Mouse (Mus musculus) ovary, adult 18-20 months (tissue): ENCODE data around the gene Anks6.

Experiments
- DNase-seq: peaks from one replicate; pipeline ENCODE4 v3.0.0; 2022; ENCODE audit warnings: low spot score, mixed read lengths

Anks6 gene

DNA sequence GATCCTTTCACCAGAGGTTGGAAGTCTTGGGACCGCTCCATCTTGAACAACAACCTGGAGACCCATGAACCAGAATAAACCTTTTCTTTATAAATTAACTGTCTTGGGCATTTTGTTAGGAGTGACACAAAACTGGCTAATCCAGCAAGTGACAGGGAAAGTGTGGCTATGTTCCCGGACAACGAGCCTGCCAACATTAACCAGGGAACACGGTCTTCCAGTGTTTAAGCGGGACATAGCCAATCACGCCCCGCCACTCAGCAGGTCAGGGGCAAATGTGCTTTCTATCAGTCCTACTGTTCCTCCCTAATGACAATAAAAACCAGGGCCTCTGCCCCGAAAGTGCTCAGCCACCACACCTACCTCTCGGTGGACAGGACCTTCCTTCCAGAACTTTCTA, 13.4 kb downstream of the Anks6 start:
- DNase-seq, result no peak

GRCm38 (mm10) chr4:47039586-47039985, 17.6 kb downstream of the Anks6 start:
- DNase-seq, result no peak

GRCm38 (mm10) chr4:47037321-47037657, 19.9 kb downstream of the Anks6 start:
- no peak for DNase-seq

DNA sequence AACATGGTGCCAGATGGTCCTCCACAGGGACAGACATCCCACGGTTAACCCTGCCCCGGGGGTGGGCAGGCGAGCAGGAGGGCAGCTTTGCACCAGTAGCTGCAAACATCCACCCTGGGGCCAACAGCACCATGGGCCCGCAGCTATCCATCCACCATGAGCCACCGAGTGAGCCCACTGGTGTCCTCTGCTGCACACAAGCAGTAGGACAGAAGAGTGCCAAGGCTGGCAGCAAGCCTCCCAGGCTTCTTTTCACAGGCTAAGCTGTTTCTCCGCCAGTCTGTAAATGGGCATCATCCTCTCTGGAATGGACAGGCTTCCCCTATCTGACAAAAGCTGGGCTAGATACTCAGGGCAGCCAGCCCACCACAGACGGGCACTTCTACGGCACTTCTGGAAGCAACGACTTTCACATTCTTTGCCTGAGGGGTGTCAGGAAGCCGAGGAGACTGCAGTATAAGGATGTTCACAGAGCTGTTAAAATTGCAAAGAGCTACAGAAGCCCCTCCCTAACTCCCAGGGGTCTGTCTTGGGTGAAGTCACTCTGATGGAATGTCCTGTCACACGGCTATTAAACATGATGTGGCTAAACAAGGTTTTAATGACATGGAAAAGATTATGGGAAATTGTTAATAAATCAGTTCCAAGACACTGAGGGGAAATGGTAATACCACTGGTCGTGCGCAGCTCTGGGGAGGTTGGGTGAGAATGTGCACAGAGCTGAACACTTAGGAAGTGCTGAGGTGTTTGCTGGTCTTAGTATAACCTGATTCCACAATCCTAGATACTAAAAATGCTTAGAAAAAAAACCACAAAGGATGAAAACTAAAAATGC, 20.5 kb downstream of the Anks6 start:
- DNase-seq, result no peak

DNA sequence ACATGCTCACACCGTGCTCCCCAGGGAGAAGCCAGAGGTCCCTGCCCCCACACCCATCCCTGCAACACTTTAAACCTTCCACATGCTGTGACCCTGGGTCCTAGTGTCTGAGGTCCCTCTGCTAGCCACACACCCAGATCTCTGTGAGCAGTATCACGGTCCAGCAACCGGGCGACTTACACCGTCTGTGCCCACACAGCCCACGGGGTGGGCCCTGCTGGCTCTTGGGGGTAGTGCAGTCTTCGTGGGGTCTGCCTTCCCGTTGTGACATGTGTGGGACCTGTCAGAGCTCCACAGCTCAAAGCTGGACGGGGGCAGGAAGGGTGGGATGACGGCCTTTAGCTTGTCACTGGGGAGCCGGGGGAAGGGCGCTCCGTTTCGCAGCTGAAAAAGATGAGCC, 21.7 kb downstream of the Anks6 start:
- no peak for DNase-seq

GRCm38 (mm10) chr4:47032171-47032570, 25.1 kb downstream of the Anks6 start:
- no peak for DNase-seq

- no peak for DNase-seq
Observed at GRCm38 (mm10) chr4:47028791-47029190, 28.4 kb downstream of the Anks6 start.

DNA sequence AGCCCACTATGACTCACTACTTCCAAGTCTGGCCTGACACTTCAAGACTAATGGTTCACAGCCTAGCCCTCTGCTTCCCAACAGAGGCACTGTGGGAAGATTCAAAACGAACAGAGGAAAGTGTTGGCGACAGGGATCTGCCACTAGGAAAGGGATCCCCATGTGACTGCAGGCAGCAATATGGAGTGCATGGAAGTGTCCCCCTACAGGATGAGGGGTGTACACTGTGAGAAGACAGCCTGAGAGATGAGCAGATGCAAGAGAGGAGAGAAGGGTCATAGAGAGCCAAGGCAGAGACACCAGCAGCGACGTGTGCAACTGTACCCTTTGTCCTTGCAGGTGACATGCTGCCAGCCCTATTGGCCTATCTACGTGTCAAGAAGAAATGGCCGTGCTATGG, 33.3 kb downstream of the Anks6 start:
- DNase-seq, result no peak

DNA sequence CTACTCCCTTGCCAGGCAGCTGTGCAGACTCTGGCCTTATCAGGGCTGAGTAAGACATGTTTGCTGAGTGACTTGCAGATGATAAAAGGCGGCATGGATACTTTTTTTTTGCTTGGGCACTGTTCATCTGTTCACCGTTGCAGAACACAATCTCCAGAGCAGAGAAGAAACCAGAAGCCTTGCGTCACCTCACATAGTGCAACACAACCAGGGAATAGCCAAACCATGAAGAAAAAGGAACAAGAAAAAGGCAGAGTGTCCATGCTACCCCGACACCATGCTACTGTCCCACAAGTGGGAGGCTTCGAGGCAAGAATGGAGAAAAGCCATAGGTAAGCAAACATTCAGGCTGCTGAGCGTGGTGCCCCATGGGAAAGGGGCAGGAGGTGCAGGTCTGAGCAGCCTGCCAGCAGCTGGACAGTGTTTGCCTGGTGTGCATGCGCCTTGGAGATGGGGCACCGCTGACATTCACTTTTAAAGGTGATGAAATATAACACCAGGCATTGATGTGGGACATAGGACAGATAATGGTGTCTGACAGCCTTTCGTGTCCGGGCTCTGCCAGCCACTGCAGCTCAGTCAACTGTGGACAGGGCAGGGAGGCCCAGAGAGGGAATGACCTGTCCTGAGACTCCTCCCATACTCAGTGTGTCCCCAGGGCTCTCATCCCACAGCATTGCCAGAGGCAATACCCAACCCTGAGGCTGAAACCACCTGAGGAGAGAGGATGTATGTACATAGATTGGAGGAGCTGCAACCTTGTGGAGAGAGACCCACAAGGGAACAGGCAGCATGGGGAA, 34.2 kb downstream of the Anks6 start:
- DNase-seq, result no peak

DNA sequence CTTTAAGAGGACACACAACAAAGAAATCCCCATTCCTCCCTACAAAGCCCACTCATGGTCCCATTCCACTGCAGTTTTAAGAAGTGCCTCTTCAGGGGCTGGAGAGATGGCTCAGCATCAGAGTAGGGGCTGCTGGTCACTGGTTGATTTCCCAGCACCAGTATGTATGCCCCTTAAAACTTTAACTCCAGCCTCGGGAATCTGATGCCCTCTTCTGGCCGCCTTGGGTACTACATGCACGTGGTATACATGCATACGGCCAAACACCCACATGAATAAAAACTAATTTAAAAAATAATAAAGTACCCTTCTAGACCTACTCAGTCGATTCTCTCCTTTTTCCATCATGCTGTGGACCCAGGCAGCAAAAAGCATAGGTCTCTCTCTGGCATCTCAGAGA, 36.7 kb downstream of the Anks6 start:
- DNase-seq, result no peak

GRCm38 (mm10) chr4:47015156-47015555, 42.1 kb downstream of the Anks6 start:
- DNase-seq, result no peak

GRCm38 (mm10) chr4:47012476-47012875, 44.8 kb downstream of the Anks6 start:
- DNase-seq, result no peak

DNA sequence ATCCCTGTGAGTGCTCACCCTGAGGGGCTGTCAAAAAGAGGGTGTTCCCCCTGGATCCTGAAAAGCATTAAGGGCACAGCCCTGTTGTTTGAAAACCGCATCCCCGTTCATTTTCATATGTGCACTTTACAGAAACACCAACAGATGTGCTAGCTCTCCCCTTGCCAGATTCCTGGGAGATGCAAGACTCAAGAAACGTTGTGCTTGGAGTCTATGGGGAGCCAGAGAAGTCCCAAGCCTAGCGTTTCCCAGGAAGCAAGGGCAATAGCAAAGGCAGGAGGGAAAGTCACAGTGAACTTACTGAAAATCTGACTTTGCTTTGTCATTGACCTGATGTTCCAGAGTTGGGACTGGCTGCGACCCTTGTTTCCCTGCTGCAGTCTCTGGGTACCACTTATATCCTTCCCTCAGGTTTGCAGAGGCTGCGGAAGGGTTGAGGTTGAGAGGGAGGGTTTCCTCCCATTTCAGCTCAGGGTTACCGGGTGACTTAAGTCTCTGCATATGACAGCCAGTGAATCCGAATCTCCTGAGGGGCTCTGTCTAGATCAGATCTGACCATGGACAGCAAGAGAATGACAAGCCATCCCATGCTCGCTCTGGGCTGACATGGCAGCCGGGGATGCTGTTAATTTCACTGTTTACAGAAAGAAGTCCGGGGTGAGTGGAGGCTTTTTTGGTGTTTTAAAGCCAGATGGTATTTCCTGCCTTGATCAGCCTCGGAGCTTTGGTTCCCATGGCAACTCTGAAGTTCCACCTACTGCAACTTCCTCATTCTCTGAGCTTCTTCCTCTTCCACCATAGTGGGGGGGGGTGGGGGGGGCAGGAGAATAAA, 46.6 kb downstream of the Anks6 start:
- DNase-seq, result no peak

- DNase-seq, result no peak
Observed at GRCm38 (mm10) chr4:47000626-47001395, 56.4 kb downstream of the Anks6 start.

DNA sequence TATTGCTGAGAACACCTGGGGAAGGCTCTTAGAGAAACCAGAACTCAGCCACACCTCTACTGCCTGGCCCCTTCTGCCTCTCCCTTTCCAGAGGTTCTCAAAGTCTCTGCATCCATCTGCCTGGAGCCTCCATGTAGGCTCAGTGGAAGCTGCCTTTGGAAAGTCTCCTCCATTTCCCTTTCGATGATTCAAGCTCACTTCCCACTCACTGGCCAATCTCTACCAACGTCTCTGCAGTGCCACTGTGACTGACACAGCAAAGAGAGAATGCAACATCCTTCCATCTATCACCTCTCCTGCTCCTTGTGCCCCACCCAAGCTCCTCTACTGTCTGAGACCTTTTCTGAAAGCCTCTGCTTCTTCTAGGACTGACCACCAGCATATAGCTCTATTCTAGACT, 59.3 kb downstream of the Anks6 start:
- DNase-seq, result no peak

- DNase-seq, result no peak
Observed at GRCm38 (mm10) chr4:46992827-46993473, 64.3 kb downstream of the Anks6 start.

DNA sequence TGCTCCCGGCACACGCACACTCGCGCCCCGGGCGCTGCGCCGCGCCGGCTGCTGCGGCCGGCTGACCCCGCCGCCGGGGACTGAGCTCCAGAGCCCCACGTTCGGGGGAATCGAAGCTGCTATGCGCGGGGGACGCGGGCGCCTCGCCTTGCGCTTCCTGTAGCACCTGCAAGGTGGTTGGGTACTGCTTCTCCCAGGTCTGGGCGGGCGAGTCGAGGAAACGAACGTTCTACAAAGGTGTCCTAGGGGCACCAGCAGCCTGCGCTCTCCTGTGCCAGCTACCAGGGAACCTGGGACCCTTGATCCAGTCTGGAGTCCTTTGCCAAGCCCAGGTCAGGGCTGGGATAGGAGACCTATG, 65.3 kb downstream of the Anks6 start:
- DNase-seq, result no peak

- DNase-seq, result no peak
Observed at GRCm38 (mm10) chr4:46991016-46991958, 65.9 kb downstream of the Anks6 start, which contains the start of gene Gabbr2. Gene Gabbr2, minus strand, starts transcription at chr4:46991873.

DNA sequence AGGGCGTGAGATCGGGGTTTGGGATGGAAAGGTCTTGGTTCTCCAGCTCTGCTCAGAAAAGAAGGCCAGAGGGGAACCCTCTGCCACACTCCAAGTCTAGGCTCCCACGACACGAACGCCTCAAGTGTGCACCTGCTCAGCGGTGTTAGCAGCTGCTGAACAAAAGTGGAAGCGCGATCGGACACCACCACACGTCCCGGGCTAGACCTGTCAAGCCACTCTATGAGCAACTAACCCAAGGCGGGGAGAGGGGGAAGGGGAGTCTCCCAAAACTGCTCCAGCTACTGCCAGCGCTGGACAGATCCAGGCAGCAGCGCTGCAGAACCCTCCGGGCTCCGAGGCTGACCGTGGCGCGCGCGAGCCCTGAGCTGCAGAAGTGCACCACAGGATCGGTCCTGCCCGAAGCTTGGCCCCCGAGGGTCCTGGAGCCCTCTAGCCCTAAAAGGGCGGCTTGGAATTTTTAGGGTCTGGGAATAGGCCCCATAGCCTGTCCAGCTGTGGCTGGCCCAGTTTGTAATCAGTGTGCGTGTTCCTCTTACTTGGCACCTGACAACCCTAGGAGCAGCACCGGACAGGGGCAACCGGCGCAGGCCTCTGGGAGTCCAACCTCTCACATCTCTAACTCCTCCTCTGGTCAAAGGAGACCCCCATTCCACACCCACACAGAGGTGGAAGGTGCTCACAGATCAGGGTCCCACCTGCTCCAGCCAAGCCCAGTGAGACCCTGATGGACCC, 66.8 kb downstream of the Anks6 start:
- no peak for DNase-seq
